Mouse (Mus musculus): ENCODE measurements around the gene Nup54. TPM values are rescaled to one million over a fixed set of nuclear protein-coding genes. Genes with fewer than 3 reads are reported as not detected.

The Nup54 gene
- total and polyA plus RNA-seq, 2 experiments from 2014 or later: 14.2 to 22.0 TPM

DNA sequence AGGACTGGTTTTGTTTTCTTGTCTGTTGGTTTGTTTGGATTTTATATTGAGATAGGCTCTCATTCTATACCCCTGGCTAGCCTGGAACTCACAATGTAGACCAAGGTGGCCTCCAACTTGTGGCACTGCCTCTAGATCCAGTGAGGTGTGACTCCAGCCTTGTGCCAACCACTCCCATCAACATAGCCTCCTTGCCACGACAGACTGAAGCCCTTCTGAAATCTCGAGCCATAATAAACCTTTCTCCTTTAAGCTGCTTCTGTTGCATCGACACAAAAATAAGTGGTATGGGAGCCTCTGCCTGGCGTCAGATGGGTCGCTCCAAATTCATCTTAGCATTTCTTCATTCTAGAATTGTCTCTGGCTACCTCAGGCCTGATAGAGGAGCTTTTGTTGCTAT, 11.7 kb upstream of the Nup54 start:
- H3K4me1 ChIP-seq (ENCODE audit: control insufficient read depth, insufficient read depth): peaks cover 4% of the 10 kb centered on the region; the same call in 1 of the 2 replicates
- no peaks in the 10 kb centered on the region for H3K9me3 ChIP-seq (replicated peaks; ENCODE audit: control insufficient read depth, low read length)
- TF ChIP-seq EP300 (IDR thresholded peaks at IDR 0.05; ENCODE audit: low read depth): no peak
- TF ChIP-seq CTCF (IDR thresholded peaks at IDR 0.05; ENCODE audit: low read depth): no peak
- WGBS: 93% methylated on average over 5 of the region's 5 CpGs
- H3K4me2 ChIP-seq (ENCODE audit: low read depth, low read length): no peak overlapping the region
- no peak overlapping the region for H3K9ac ChIP-seq (replicated peaks; ENCODE audit: low read depth, low read length)
- H3K27ac ChIP-seq (ENCODE audit: low read depth): no peak overlapping the region
- H3K36me3 ChIP-seq (replicated peaks; ENCODE audit: control insufficient read depth, insufficient read depth, low read length): peaks cover 84% of the 10 kb centered on the region
- ATAC-seq (ENCODE audit: insufficient read depth, low read depth) (no peak), DNase-seq (ENCODE audit: low spot score) (no peak)
- H3K4me3 ChIP-seq (ENCODE audit: low read depth, low read length): no peak overlapping the region
- H3K27me3 ChIP-seq (ENCODE audit: control insufficient read depth, insufficient read depth, low read length): no peaks in the 10 kb centered on the region

DNA sequence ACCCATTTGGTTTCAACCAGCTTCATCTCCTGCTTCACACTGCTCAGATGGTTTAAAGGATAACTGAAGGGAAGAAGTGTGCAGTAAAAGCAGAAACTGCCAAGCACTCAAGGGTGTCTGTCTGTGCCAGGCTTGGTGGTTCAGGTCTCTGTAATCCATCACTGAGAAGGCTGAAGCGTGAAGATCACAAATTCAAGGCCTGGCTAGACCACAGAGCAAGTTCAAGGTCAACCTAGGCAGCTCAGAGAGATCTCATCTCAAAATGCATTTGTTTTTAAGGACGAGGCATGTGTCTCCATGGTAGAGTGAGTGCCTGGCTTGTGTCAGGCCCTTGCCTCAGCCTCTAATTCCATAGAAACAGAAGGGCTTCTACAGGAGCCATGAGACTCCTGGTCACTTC, 10.0 kb upstream of the Nup54 start:
- Histone ChIP-seq H3K9me3 (replicated peaks; ENCODE audit: control insufficient read depth, low read length) (no peaks in the 10 kb centered on the region), H3K36me3 (replicated peaks; ENCODE audit: control insufficient read depth, insufficient read depth, low read length) (peaks cover 66% of the 10 kb centered on the region), H3K4me2 (ENCODE audit: low read depth, low read length) (no peak overlapping the region), H3K27me3 (ENCODE audit: control insufficient read depth, insufficient read depth, low read length) (no peaks in the 10 kb centered on the region), H3K9ac (replicated peaks; ENCODE audit: low read depth, low read length) (no peak overlapping the region), H3K27ac (ENCODE audit: low read depth) (no peak overlapping the region), H3K4me3 (ENCODE audit: low read depth, low read length) (no peak overlapping the region), H3K4me1 (ENCODE audit: control insufficient read depth, insufficient read depth) (peaks cover 8% of the 10 kb centered on the region)
- ATAC-seq (ENCODE audit: insufficient read depth, low read depth) (no peak), DNase-seq (ENCODE audit: low spot score) (no peak)
- WGBS: 70% methylated on average over 2 of the region's 2 CpGs
- TF ChIP-seq CTCF (IDR thresholded peaks at IDR 0.05; ENCODE audit: low read depth): no peak
- TF ChIP-seq EP300 (IDR thresholded peaks at IDR 0.05; ENCODE audit: low read depth): no peak

DNA sequence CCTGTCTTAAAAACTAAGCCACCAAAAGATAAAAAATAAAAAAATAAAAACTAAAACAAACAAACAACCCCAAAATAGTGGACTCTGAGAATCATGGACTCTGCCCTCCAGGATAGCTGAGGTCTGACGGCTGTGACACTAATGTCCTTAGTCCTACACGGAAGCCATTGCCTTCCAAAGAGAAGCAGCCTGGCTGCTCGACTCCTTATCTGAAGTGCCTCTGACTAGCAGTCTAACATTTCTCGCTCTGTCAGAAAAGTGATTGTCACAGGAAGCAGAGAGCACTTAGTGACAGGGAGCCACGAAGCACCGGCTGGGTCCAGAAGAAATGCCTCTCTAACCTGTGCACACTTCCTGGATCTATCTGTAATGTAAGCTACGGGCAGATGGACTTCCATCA, 7.9 kb upstream of the Nup54 start:
- no peak overlapping the region for H3K4me3 ChIP-seq (ENCODE audit: low read depth, low read length)
- peak overlapping the region; percentile 6 for H3K4me2 ChIP-seq (ENCODE audit: low read depth, low read length)
- no peaks in the 10 kb centered on the region for H3K27me3 ChIP-seq (ENCODE audit: control insufficient read depth, insufficient read depth, low read length)
- peak; percentile 72 for ATAC-seq (ENCODE audit: insufficient read depth, low read depth)
- TF ChIP-seq EP300 (IDR thresholded peaks at IDR 0.05; ENCODE audit: low read depth): no peak
- no peak for TF ChIP-seq CTCF (IDR thresholded peaks at IDR 0.05; ENCODE audit: low read depth)
- H3K9me3 ChIP-seq (replicated peaks; ENCODE audit: control insufficient read depth, low read length): no peaks in the 10 kb centered on the region
- DNase-seq (ENCODE audit: low spot score): peak; percentile 76
- peaks cover 8% of the 10 kb centered on the region for H3K4me1 ChIP-seq (ENCODE audit: control insufficient read depth, insufficient read depth)
- H3K9ac ChIP-seq (replicated peaks; ENCODE audit: low read depth, low read length): no peak overlapping the region
- 21% methylated on average over 7 of the region's 7 CpGs for WGBS
- peak overlapping the region; percentile 78 for H3K27ac ChIP-seq (ENCODE audit: low read depth)
- peaks cover 45% of the 10 kb centered on the region for H3K36me3 ChIP-seq (replicated peaks; ENCODE audit: control insufficient read depth, insufficient read depth, low read length)

DNA sequence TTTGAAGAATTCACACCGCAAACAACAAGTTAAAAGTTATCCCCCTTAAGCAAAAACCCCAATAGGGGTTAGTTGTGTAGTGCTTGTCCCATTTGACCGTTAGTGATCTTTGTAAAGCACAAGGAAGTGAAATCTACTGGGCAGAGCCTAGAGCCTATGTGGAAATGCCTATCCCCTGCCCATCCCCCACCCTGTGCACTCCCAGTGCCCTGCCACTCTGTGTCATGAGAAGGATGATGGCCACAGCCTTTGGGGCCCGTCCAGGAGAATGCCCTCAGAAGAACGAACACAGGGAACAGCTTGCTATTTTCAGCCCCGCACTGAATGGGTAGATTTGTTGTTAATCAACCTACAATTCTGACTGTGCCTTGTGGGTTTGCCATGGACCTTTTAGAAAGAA, 6.5 kb upstream of the Nup54 start:
- ATAC-seq (ENCODE audit: insufficient read depth, low read depth): peak; percentile 58
- H3K9ac ChIP-seq (replicated peaks; ENCODE audit: low read depth, low read length): no peak overlapping the region
- H3K27ac ChIP-seq (ENCODE audit: low read depth): peak overlapping the region; percentile 47; the same call in 1 of the 2 replicates
- H3K27me3 ChIP-seq (ENCODE audit: control insufficient read depth, insufficient read depth, low read length): no peaks in the 10 kb centered on the region
- 49% methylated on average over 5 of the region's 5 CpGs for WGBS
- no peak overlapping the region for H3K4me3 ChIP-seq (ENCODE audit: low read depth, low read length)
- H3K9me3 ChIP-seq (replicated peaks; ENCODE audit: control insufficient read depth, low read length): no peaks in the 10 kb centered on the region
- H3K36me3 ChIP-seq (replicated peaks; ENCODE audit: control insufficient read depth, insufficient read depth, low read length): peaks cover 32% of the 10 kb centered on the region
- no peak for DNase-seq (ENCODE audit: low spot score)
- peaks cover 8% of the 10 kb centered on the region for H3K4me1 ChIP-seq (ENCODE audit: control insufficient read depth, insufficient read depth)
- TF ChIP-seq CTCF (IDR thresholded peaks at IDR 0.05; ENCODE audit: low read depth) (no peak), EP300 (IDR thresholded peaks at IDR 0.05; ENCODE audit: low read depth) (no peak)
- H3K4me2 ChIP-seq (ENCODE audit: low read depth, low read length): no peak overlapping the region

DNA sequence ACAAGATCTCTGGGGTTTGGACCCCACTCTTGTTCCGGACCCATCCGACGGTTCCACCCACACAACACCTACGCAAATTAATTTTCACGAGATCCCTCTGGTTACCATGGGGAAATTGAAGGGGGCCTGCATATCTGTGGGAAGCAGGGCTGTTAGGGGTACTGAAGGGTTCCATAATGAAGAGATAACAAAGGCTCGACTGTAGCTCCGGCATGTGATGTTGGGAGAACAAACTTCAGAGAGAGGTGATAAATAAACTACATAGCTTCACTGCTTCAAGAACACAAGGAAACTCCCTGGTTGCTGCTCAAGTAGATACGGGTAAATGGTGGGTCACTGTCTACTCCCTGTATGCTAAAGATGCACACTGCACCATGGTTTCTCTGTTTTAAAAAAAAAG, 3.5 kb upstream of the Nup54 start:
- Histone ChIP-seq H3K36me3 (replicated peaks; ENCODE audit: control insufficient read depth, insufficient read depth, low read length) (peaks cover 3% of the 10 kb centered on the region), H3K27ac (ENCODE audit: low read depth) (no peak overlapping the region), H3K4me2 (ENCODE audit: low read depth, low read length) (no peak overlapping the region), H3K9me3 (replicated peaks; ENCODE audit: control insufficient read depth, low read length) (no peaks in the 10 kb centered on the region), H3K27me3 (ENCODE audit: control insufficient read depth, insufficient read depth, low read length) (no peaks in the 10 kb centered on the region), H3K4me1 (ENCODE audit: control insufficient read depth, insufficient read depth) (peaks cover 15% of the 10 kb centered on the region), H3K4me3 (ENCODE audit: low read depth, low read length) (no peak overlapping the region), H3K9ac (replicated peaks; ENCODE audit: low read depth, low read length) (no peak overlapping the region)
- WGBS: 76% methylated on average over 8 of the region's 8 CpGs
- no peak for DNase-seq (ENCODE audit: low spot score)
- TF ChIP-seq CTCF (IDR thresholded peaks at IDR 0.05; ENCODE audit: low read depth) (no peak), EP300 (IDR thresholded peaks at IDR 0.05; ENCODE audit: low read depth) (no peak)
- ATAC-seq (ENCODE audit: insufficient read depth, low read depth): no peak

DNA sequence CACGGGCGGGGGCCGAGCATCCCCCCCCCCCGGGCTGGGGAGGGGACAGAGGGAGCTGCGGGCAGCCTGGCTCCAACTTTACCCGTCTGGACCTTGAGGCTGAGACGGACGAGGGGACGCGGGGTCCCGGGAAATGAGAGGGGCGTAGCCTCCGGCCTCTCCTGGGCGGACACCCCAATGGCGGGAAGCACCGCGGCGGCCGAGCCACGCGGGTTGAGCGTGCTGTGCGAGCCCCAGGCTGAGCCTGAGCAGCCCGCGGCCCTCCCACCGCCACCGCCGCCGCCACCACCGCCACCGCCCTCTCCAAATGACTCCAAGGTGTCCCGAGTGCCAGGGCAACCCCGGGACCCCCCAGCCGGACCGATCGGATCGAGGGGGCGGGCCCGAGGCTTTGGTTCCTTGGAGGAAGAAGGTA, 441 bp downstream of the Nup54 start:
- TF ChIP-seq CTCF (IDR thresholded peaks at IDR 0.05; ENCODE audit: low read depth) (no peak), EP300 (IDR thresholded peaks at IDR 0.05; ENCODE audit: low read depth) (no peak)
- Histone ChIP-seq H3K4me3 (ENCODE audit: low read depth, low read length) (peak overlapping the region; percentile 97), H3K4me1 (ENCODE audit: control insufficient read depth, insufficient read depth) (peaks cover 7% of the 10 kb centered on the region; the same call in 1 of the 2 replicates), H3K27me3 (ENCODE audit: control insufficient read depth, insufficient read depth, low read length) (no peaks in the 10 kb centered on the region), H3K36me3 (replicated peaks; ENCODE audit: control insufficient read depth, insufficient read depth, low read length) (peaks cover 5% of the 10 kb centered on the region; the same call in 1 of the 2 replicates), H3K4me2 (ENCODE audit: low read depth, low read length) (peak overlapping the region; percentile 84), H3K27ac (ENCODE audit: low read depth) (peak overlapping the region; percentile 84), H3K9me3 (replicated peaks; ENCODE audit: control insufficient read depth, low read length) (no peaks in the 10 kb centered on the region), H3K9ac (replicated peaks; ENCODE audit: low read depth, low read length) (peak overlapping the region; percentile 86)
- DNase-seq (ENCODE audit: low spot score) (no peak), ATAC-seq (ENCODE audit: insufficient read depth, low read depth) (peak; percentile 36)
- under 1% methylated on average over 30 of the region's 39 CpGs for WGBS

Measured in heart, postnatal 0 days (tissue).